Mouse (Mus musculus): ENCODE measurements around the gene Gm20388. TPM values are rescaled to one million over a fixed set of nuclear protein-coding genes. Genes with fewer than 3 reads are reported as not detected.

The Gm20388 gene
- polyA plus RNA-seq, 1 experiment from 2014 or later = 1.4 TPM

- H3K4me1 ChIP-seq (ENCODE audit: control insufficient read depth, low read depth, low read length) = no peaks in the 10 kb centered on the region
- no peaks in the 10 kb centered on the region for H3K36me3 ChIP-seq (ENCODE audit: control insufficient read depth, insufficient read depth)
- H3K4me2 ChIP-seq (ENCODE audit: low read depth, low read length) = no peak overlapping the region
- no peak for ATAC-seq (ENCODE audit: low read depth)
- no peak overlapping the region for H3K27ac ChIP-seq (ENCODE audit: low read length)
- H3K27me3 ChIP-seq (ENCODE audit: control insufficient read depth, insufficient read depth, low read depth, low read length) = no peaks in the 10 kb centered on the region
- H3K4me3 ChIP-seq (ENCODE audit: low read depth, low read length) = no peak overlapping the region
- no peak overlapping the region for H3K9ac ChIP-seq (ENCODE audit: low read depth, low read length)
- WGBS (ENCODE audit: insufficient replicate concordance) = 34% methylated on average over 6 of the region's 6 CpGs
- no peaks in the 10 kb centered on the region for H3K9me3 ChIP-seq (replicated peaks; ENCODE audit: control insufficient read depth, low read length)
These were observed 2168.5 kb downstream of the Gm20388 start for GRCm38 (mm10) chr8:122079093-122079492.

GRCm38 (mm10) chr8:122080347-122080746 lies 2169.7 kb downstream of the Gm20388 start:
- Histone ChIP-seq H3K27ac (ENCODE audit: low read length) (no peak overlapping the region), H3K9ac (ENCODE audit: low read depth, low read length) (no peak overlapping the region), H3K4me3 (ENCODE audit: low read depth, low read length) (no peak overlapping the region), H3K27me3 (ENCODE audit: control insufficient read depth, insufficient read depth, low read depth, low read length) (no peaks in the 10 kb centered on the region), H3K4me1 (ENCODE audit: control insufficient read depth, low read depth, low read length) (no peaks in the 10 kb centered on the region), H3K9me3 (replicated peaks; ENCODE audit: control insufficient read depth, low read length) (no peaks in the 10 kb centered on the region), H3K4me2 (ENCODE audit: low read depth, low read length) (no peak overlapping the region), H3K36me3 (ENCODE audit: control insufficient read depth, insufficient read depth) (no peaks in the 10 kb centered on the region)
- ATAC-seq (ENCODE audit: low read depth) = no peak
- WGBS (ENCODE audit: insufficient replicate concordance) = 44% methylated on average over 5 of the region's 5 CpGs

- no peak for ATAC-seq (ENCODE audit: low read depth)
- H3K27me3 ChIP-seq (ENCODE audit: control insufficient read depth, insufficient read depth, low read depth, low read length) = no peaks in the 10 kb centered on the region
- no peak overlapping the region for H3K27ac ChIP-seq (ENCODE audit: low read length)
- H3K4me1 ChIP-seq (ENCODE audit: control insufficient read depth, low read depth, low read length) = no peaks in the 10 kb centered on the region
- H3K4me3 ChIP-seq (ENCODE audit: low read depth, low read length) = no peak overlapping the region
- no peak overlapping the region for H3K9ac ChIP-seq (ENCODE audit: low read depth, low read length)
- no peaks in the 10 kb centered on the region for H3K9me3 ChIP-seq (replicated peaks; ENCODE audit: control insufficient read depth, low read length)
- H3K36me3 ChIP-seq (ENCODE audit: control insufficient read depth, insufficient read depth) = no peaks in the 10 kb centered on the region
- WGBS (ENCODE audit: insufficient replicate concordance) = 56% methylated on average over 6 of the region's 6 CpGs
- no peak overlapping the region for H3K4me2 ChIP-seq (ENCODE audit: low read depth, low read length)
These were observed 2172.8 kb downstream of the Gm20388 start for GRCm38 (mm10) chr8:122083401-122083800.

DNA sequence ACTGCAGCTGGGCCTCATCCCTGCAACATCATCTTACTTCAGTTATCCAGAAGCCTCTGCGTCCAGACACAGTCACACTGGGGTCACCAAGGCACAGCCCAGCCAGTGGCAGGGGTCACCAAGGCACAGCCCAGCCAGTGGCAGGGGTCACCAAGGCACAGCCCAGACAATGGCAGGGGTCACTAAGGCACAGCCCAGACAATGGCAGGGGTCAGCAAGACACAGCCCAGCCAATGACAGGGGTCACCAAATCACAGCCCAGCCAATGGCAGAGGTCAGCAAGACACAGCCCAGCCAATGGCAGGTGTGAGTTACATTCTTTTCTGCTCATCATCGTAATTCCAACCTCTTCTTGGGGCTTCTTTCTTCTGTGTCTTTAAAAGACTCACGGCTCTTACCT lies 2173.5 kb downstream of the Gm20388 start:
- no peak for ATAC-seq (ENCODE audit: low read depth)
- H3K4me2 ChIP-seq (ENCODE audit: low read depth, low read length) = no peak overlapping the region

GRCm38 (mm10) chr8:122084726-122085410 lies 2174.2 kb downstream of the Gm20388 start:
- no peaks in the 10 kb centered on the region for H3K9me3 ChIP-seq (replicated peaks; ENCODE audit: control insufficient read depth, low read length)
- no peaks in the 10 kb centered on the region for H3K27me3 ChIP-seq (ENCODE audit: control insufficient read depth, insufficient read depth, low read depth, low read length)
- H3K36me3 ChIP-seq (ENCODE audit: control insufficient read depth, insufficient read depth) = no peaks in the 10 kb centered on the region
- no peak for ATAC-seq (ENCODE audit: low read depth)
- WGBS (ENCODE audit: insufficient replicate concordance) = 62% methylated on average over 15 of the region's 15 CpGs
- no peaks in the 10 kb centered on the region for H3K4me1 ChIP-seq (ENCODE audit: control insufficient read depth, low read depth, low read length)
- H3K27ac ChIP-seq (ENCODE audit: low read length) = no peak overlapping the region
- no peak overlapping the region for H3K9ac ChIP-seq (ENCODE audit: low read depth, low read length)
- H3K4me3 ChIP-seq (ENCODE audit: low read depth, low read length) = no peak overlapping the region
- H3K4me2 ChIP-seq (ENCODE audit: low read depth, low read length) = no peak overlapping the region

More for the DNA sequence above, 2173.5 kb downstream of the Gm20388 start:
- Histone ChIP-seq H3K36me3 (ENCODE audit: control insufficient read depth, insufficient read depth) (no peaks in the 10 kb centered on the region), H3K9me3 (replicated peaks; ENCODE audit: control insufficient read depth, low read length) (no peaks in the 10 kb centered on the region), H3K27ac (ENCODE audit: low read length) (no peak overlapping the region), H3K4me1 (ENCODE audit: control insufficient read depth, low read depth, low read length) (no peaks in the 10 kb centered on the region), H3K4me3 (ENCODE audit: low read depth, low read length) (no peak overlapping the region), H3K27me3 (ENCODE audit: control insufficient read depth, insufficient read depth, low read depth, low read length) (no peaks in the 10 kb centered on the region), H3K9ac (ENCODE audit: low read depth, low read length) (no peak overlapping the region)
- 45% methylated on average over 3 of the region's 3 CpGs for WGBS (ENCODE audit: insufficient replicate concordance)

GRCm38 (mm10) chr8:122086064-122086463 lies 2175.4 kb downstream of the Gm20388 start:
- Histone ChIP-seq H3K4me1 (ENCODE audit: control insufficient read depth, low read depth, low read length) (no peaks in the 10 kb centered on the region), H3K36me3 (ENCODE audit: control insufficient read depth, insufficient read depth) (no peaks in the 10 kb centered on the region), H3K4me3 (ENCODE audit: low read depth, low read length) (no peak overlapping the region), H3K4me2 (ENCODE audit: low read depth, low read length) (no peak overlapping the region), H3K27ac (ENCODE audit: low read length) (no peak overlapping the region), H3K27me3 (ENCODE audit: control insufficient read depth, insufficient read depth, low read depth, low read length) (no peaks in the 10 kb centered on the region), H3K9ac (ENCODE audit: low read depth, low read length) (no peak overlapping the region), H3K9me3 (replicated peaks; ENCODE audit: control insufficient read depth, low read length) (no peaks in the 10 kb centered on the region)
- ATAC-seq (ENCODE audit: low read depth) = no peak
- 60% methylated on average over 12 of the region's 12 CpGs for WGBS (ENCODE audit: insufficient replicate concordance)

- H3K4me2 ChIP-seq (ENCODE audit: low read depth, low read length) = no peak overlapping the region
- WGBS (ENCODE audit: insufficient replicate concordance) = 68% methylated on average over 16 of the region's 16 CpGs
- no peak for ATAC-seq (ENCODE audit: low read depth)
- no peaks in the 10 kb centered on the region for H3K4me1 ChIP-seq (ENCODE audit: control insufficient read depth, low read depth, low read length)
- H3K9ac ChIP-seq (ENCODE audit: low read depth, low read length) = no peak overlapping the region
- H3K9me3 ChIP-seq (replicated peaks; ENCODE audit: control insufficient read depth, low read length) = no peaks in the 10 kb centered on the region
- no peak overlapping the region for H3K27ac ChIP-seq (ENCODE audit: low read length)
- H3K27me3 ChIP-seq (ENCODE audit: control insufficient read depth, insufficient read depth, low read depth, low read length) = no peaks in the 10 kb centered on the region
- no peaks in the 10 kb centered on the region for H3K36me3 ChIP-seq (ENCODE audit: control insufficient read depth, insufficient read depth)
- H3K4me3 ChIP-seq (ENCODE audit: low read depth, low read length) = no peak overlapping the region
These were observed 2178.0 kb downstream of the Gm20388 start for GRCm38 (mm10) chr8:122088631-122089030.

DNA sequence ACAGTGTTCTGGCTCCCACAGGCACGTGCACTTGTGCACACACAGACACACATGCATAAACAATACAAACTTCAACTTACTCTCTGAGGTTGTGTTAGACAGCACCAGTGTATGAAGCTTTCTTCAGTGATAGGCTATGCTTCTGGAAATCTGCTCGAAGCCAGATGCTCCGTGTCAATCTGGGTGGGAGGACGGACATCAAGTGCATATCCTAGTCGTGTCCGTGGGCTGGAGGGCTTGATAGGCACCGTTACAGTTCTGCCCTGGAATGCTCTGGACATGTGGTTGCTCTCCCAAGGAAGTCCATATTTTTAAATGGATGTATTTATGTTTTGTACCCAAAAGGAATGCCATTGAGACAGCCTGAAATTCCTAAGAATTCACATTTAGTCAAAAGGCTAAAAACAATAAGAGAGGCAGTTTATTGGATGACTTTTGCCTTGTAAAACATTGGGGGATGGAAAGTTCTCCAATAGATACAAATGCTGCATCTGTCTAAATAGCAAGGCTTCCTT lies 2178.6 kb downstream of the Gm20388 start:
- ATAC-seq (ENCODE audit: low read depth) = no peak
- H3K36me3 ChIP-seq (ENCODE audit: control insufficient read depth, insufficient read depth) = no peaks in the 10 kb centered on the region
- no peaks in the 10 kb centered on the region for H3K9me3 ChIP-seq (replicated peaks; ENCODE audit: control insufficient read depth, low read length)
- H3K9ac ChIP-seq (ENCODE audit: low read depth, low read length) = no peak overlapping the region
- H3K4me1 ChIP-seq (ENCODE audit: control insufficient read depth, low read depth, low read length) = no peaks in the 10 kb centered on the region
- H3K27ac ChIP-seq (ENCODE audit: low read length) = no peak overlapping the region
- H3K4me2 ChIP-seq (ENCODE audit: low read depth, low read length) = no peak overlapping the region
- WGBS (ENCODE audit: insufficient replicate concordance) = 65% methylated on average over 7 of the region's 7 CpGs
- H3K4me3 ChIP-seq (ENCODE audit: low read depth, low read length) = no peak overlapping the region
- no peaks in the 10 kb centered on the region for H3K27me3 ChIP-seq (ENCODE audit: control insufficient read depth, insufficient read depth, low read depth, low read length)

GRCm38 (mm10) chr8:122092476-122092875 lies 2181.8 kb downstream of the Gm20388 start:
- Histone ChIP-seq H3K4me3 (ENCODE audit: low read depth, low read length) (no peak overlapping the region), H3K27me3 (ENCODE audit: control insufficient read depth, insufficient read depth, low read depth, low read length) (no peaks in the 10 kb centered on the region), H3K4me1 (ENCODE audit: control insufficient read depth, low read depth, low read length) (no peaks in the 10 kb centered on the region), H3K36me3 (ENCODE audit: control insufficient read depth, insufficient read depth) (no peaks in the 10 kb centered on the region), H3K27ac (ENCODE audit: low read length) (no peak overlapping the region), H3K9ac (ENCODE audit: low read depth, low read length) (no peak overlapping the region), H3K9me3 (replicated peaks; ENCODE audit: control insufficient read depth, low read length) (no peaks in the 10 kb centered on the region), H3K4me2 (ENCODE audit: low read depth, low read length) (no peak overlapping the region)
- 58% methylated on average over 5 of the region's 5 CpGs for WGBS (ENCODE audit: insufficient replicate concordance)
- no peak for ATAC-seq (ENCODE audit: low read depth)

All from liver, embryonic 16.5 days (tissue).